Mouse (Mus musculus) B cell, adult 2 months (primary cell): ENCODE results near the gene Bcl11b.

Experiments
- DNase-seq, 2 experiments: peaks; one replicate each; pipeline ENCODE4 v3.0.0; 2022

The Bcl11b gene

DNA sequence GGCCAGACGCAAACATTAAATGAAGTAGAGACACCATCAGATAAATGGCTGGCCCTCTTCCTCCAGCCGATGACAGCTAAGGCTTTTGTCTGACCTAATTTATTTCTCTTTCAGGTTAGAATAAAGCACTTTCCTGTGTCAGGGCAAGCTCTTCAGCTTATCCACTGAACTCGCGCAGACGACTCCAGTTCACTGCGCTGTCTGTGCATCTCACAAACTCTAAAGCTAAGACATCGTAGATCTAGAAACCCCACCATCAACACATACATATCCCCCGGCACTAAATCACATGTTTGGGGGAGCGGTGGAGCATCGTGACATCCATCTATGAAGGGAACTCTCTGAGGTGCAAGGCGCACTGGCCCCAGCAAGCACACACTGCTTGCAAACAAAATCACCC, 5.5 kb downstream of the Bcl11b start:
- no peak for DNase-seq

GRCm38 (mm10) chr12:107997241-107997640, 6.2 kb downstream of the Bcl11b start:
- no peak for DNase-seq

DNA sequence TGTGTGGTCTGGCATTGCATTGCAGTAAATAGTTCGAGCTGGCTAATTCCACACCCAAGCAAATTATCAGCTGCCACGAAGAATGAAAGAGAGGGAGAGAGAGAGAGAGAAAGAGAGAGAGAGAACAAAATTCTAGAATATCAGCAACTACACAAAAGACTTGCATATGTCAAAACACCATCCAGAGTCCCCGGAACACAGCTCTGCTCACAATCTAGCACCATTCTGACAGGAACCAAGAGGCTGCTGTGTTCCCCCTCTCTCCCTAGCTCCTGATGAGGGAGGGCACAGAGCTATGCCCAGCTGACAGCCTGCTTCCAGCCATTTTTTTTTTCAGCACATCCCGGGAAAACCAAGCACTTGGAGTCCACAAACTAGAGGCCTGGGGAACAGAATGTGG, 6.6 kb downstream of the Bcl11b start:
- DNase-seq, result no peak

DNA sequence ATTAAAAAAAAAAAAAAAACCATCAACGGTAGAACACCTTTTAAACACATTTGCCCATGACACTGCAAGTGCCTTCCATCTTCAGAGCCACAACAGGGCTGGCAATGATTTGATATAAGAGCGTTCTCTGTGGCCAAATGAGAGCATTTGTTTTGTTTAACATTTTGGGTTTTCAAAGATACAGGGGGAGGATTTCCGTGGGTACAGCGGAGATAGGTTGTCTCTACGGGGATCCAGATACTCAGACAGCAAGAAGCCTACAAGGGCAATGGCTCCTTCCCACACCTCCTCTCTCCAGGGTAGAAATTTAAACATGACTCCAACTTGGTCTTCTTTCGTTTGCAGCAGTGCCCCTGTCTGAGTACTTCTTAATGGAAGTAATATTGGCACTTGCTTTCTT, 7.2 kb downstream of the Bcl11b start:
- DNase-seq, result no peak

DNA sequence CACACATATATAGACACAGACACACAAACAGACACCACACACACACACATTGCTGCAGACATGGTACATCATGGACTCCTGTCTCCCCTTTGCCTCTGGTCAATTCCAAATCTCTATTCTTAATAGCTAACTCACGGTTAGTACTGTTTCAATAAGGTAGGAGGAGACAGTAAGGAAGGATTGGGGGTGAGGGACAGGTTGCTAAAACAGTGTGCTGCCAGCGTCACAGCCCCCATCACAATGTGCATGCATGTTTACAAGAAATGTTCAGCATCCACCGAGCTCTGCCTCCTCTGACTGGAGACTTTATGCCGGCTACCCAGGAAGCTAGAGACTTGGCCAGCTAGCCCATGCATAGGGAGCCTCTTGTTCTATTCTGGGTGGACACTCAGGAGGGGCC, 9.0 kb downstream of the Bcl11b start:
- no peak for DNase-seq

GRCm38 (mm10) chr12:107993029-107993428, 10.4 kb downstream of the Bcl11b start:
- DNase-seq, result no peak

GRCm38 (mm10) chr12:107991191-107991590, 12.2 kb downstream of the Bcl11b start:
- no peak for DNase-seq

DNA sequence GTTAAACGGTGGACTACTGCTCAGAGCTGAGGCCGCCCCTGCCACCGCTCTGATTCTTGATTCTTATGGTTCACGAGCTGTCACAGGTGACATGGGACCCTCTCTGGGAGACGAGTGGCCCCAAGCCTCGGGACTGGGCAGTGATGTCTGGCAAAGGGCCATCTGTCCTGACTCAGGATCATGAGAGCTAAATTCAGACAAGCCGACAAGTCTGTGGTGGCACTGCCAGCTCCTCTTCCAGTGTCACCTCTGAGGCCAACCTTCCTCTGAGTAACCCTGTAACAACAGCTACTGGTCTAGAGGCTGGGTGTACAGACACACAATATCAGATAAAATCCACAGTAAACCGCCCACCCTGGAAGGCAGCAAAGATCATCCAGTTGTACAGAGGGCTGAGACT, 20.2 kb downstream of the Bcl11b start:
- DNase-seq, result no peak

- DNase-seq, result no peak
These were observed 21.1 kb downstream of the Bcl11b start for GRCm38 (mm10) chr12:107982306-107982705.

- DNase-seq, result no peak
These were observed 22.2 kb downstream of the Bcl11b start for GRCm38 (mm10) chr12:107981231-107981630.

DNA sequence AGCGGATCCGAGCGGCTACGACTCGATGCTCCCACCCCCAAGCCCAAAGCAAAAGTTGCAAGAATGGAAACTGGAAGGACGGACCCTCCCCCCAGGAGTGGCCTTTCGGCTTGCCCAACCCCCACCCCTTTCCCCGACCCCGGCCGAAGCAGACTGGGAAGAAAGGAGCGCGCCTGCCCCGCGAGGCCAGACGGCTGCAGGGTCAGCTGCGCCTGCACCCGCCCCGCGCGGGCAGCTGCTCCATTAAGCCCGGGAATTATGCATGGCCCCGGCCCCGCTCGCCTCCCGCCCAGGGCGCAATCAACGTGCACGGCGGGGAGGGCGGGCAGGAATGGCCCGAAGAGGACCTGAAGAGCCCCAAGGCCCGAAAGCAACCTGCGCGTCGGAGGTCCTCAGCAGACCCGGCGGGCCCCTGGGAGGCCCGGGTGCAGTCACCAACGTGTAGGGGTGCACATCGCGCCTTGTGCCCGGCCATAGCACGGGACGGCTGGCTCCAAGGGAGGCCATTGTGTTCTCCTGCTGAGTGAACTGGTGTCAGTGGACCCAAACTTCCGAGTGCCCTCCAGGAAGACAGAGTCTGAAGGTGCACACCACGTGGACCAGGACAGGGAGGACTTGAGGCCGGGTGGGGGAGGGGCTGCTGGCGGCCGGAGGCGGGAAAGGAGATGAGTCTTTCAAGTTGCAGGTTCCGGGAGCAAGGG, 23.0 kb downstream of the Bcl11b start:
- no peak for DNase-seq

DNA sequence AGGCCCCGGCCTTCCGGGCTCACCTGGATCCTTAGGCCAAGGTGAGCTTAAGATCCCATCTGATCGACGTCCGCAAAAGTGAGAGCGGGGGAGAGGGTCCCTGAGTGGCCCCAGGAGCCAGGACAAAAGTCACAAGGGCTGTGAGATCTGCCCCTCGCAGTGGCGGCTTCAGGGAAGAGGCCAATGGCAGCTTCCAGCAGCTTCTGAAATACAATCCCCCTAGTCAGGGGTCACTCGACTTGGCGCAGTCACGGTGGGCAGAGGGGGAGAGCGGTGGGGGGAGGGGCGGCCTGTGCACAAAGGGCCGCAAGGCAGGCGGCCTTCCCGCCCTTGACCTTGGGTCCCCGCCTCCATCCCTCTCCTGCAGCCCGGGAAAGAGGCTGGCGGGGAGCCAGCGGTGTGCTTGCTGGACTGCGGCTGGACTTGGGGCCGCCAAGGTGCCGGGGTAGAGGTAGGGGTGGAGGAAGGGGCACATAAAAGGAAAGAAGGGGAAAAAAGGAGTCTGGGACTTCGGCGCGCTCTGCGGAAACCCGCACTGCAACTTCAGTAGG, 23.6 kb downstream of the Bcl11b start:
- DNase-seq, result no peak

- DNase-seq, result no peak
These were observed 24.6 kb downstream of the Bcl11b start for GRCm38 (mm10) chr12:107978736-107979255.

DNA sequence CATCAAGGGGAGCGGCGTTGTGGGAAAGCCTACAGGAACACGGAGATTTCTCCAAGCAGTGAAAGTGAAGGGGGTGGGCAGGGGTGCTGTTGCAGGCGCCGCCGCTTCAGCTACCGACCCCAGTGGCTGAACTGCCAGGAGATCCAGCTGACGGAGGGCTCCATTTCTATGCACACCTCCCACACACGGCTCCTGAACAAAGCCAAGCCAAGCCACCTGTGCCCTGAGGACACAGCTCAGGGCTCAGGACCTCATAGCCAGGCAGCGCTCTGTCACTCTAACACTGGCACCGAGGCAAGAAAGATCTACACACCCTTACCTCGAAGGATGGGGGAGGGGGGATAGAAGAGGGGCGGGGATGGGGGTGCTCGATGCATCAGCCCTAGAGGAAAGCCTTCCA, 25.3 kb downstream of the Bcl11b start:
- no peak for DNase-seq

- DNase-seq, result no peak
These were observed 25.9 kb downstream of the Bcl11b start for GRCm38 (mm10) chr12:107977534-107977933.

- no peak for DNase-seq
These were observed 26.3 kb downstream of the Bcl11b start for GRCm38 (mm10) chr12:107977086-107977485.

GRCm38 (mm10) chr12:107976571-107977001, 26.8 kb downstream of the Bcl11b start:
- no peak for DNase-seq

- DNase-seq, result no peak
These were observed 27.4 kb downstream of the Bcl11b start for GRCm38 (mm10) chr12:107975897-107976570.

GRCm38 (mm10) chr12:107975479-107975896, 27.9 kb downstream of the Bcl11b start:
- DNase-seq, result no peak

GRCm38 (mm10) chr12:107974504-107974903, 28.9 kb downstream of the Bcl11b start:
- no peak for DNase-seq

DNA sequence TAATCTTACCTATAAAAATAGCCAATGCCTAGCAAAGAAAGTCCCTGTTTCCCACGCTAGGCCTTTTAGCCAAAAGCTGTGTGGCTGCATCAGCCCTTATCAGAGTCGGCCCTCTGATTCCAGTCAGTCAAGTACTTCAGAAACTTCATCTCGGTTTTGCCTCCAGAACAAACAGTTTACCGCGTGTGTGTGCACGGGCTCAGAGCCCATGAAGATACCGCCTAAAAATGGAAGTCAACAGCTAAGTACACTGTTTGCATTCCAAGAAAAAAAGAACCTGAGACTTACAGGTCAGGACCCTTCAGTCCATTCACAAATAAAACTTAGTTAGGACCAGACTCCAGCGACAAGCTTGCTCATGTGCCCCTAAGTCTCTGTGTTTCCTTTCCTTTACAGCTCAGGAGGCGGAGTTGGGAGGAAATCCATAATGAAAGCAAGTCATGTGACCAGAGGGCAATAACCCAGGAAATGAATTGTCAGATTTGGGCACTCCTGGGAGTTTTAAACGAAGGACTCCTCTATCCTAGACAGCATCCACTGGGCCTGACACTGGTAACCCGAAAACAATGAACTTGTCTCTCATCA, 29.8 kb downstream of the Bcl11b start:
- no peak for DNase-seq

GRCm38 (mm10) chr12:107971081-107971780, 32.2 kb downstream of the Bcl11b start:
- DNase-seq, result no peak

DNA sequence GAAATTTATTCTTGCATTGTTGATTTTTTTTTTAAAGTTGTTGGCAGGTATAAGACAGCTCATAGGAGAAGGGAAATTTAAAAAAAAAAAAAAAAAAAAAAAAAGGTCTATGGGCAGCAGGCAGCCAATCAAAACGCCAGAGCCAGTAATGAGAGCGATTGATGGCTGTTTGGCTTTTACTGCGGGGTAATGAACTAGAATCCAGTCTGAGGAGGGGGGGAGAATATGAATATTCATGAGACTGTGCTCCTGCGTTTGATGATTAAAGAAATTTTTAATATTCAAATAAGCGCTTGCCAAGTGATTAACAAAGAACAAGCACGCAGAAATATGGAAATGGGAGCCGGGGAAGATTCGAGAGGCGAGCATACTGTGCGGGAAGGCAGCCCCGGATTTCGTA, 32.8 kb downstream of the Bcl11b start:
- DNase-seq, result no peak
